Mouse (Mus musculus) right cerebral cortex, postnatal 14 days (tissue): ENCODE data around the gene Unc93b1.

Experiments used
- DNase-seq: peaks from one replicate; pipeline ENCODE4 v3.0.0; 2022

Unc93b1 gene

DNA sequence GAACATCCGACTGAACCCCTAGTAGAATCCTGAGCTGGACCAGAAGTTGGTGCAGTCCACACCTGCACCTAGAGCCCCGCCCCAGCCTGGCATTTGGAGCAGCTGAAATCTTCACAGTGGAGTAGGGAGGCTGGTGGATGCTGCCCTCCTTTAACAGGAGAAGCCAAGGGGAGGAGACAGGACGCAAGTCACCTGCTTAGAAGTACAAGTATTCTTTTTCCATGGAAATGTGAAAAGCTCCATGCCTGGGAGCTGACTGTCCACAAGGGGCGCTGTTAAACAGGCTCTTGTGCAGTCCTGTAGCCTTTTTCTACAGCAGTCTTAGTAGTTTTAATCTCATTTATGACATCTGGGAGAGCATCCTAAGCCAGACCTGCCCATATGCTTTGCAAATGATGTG, 53.8 kb downstream of the Unc93b1 start:
- DNase-seq = no peak

DNA sequence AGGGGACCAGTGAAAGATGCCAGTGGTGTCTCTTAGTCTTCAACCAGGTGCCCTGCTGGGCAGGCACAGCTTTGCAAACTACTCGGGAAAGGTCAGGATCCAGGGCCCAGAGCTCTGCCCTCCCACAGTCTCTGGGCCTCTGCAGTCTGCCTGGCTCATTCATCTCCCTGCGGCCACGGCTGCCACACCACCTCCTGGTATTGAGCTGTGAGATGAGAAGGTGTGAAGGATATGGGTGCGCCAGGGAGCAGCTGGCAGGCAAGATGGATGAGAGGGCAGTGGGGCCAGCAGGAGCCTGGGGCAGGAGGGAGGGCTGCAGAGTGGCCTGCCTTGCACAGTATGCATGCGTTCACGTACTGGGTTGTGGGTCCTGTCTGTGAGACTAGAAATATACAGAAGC, 55.8 kb downstream of the Unc93b1 start:
- DNase-seq = no peak

DNA sequence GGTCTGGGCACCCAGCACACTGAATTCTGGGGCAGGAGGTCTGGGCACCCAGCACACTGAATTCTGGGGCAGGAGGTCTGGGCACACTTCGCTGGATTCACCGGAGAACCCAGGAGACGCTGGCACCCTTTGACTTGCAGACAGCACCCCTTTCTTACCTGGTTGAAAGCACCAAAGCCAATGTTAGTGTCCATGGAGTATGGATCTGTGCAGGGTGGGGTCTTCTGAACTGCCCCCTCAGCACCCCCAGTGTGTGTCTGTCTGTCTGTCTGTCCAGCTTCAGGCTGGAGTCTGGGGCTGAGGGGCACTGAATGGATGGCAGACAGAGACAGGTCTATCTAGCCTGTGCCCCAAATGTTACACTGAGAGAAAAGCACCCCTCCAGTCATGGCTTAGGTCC, 56.6 kb downstream of the Unc93b1 start:
- DNase-seq = no peak

- DNase-seq = no peak
Measured at GRCm38 (mm10) chr19:3991966-3992365, 57.0 kb downstream of the Unc93b1 start.

DNA sequence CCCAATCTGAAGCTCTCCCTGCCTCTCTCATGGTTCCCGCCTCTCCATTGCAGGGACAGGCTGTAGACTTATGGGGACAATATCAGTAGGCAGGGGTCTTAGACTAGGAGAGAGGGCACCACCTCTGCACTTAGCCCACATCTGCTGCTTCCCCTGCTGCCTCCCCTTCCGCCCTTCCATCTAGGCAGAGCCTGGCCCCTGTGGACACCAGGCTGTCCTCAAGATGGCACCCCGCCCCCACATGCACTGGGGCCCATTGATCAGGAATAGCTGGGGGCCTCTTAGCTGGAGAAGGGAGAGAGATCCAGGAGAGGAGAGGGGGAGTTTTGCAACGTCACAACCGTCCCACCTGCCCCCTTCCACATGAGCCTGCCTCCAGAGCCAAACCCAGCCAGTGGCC, 57.4 kb downstream of the Unc93b1 start, which contains the start of gene Tbx10:
Tbx10 (plus strand) TSS at position 337 of the 400 bp plus-strand sequence.
- no peak for DNase-seq

- DNase-seq = no peak
Measured at GRCm38 (mm10) chr19:3994932-3995331, 59.9 kb downstream of the Unc93b1 start.

DNA sequence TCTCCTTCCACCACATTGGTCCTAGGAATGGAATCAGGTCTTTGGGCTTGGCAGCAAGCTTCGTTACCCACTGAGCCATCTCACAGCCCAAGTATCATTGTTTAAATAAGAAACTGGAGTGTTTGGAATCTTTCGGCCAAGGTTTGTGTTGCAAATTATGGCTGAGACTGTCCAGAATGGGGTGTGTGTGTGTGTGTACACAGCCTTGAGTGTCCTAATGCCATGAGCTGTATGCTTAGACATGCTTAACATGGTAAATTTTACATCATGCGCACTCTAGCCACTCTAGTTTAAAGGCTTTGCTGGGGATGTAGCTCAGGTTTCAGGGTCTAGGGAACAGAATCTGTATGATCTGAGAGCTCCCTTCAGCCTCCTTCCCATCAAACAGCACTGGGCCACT, 60.5 kb downstream of the Unc93b1 start:
- no peak for DNase-seq

DNA sequence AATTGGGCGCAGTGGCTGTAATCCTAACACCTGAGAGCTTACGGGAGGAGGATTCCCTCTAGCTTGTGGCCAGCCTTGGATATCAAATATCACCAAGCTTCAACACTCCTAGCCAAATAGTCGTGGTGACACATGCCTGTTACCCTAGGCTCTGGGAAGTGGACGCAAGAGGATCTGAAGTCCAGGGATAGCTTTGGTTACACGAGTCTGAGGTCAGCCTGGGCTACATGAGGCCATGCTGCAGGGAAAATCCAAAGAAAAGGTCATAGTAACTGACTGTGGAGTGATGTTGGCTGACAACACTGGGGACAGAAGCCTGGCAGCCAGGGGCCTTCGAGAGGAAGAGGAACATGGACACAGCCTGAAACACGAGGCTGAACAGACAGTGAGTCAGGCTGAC, 61.1 kb downstream of the Unc93b1 start:
- no peak for DNase-seq

- DNase-seq = no peak
Measured at GRCm38 (mm10) chr19:3996747-3997146, 61.8 kb downstream of the Unc93b1 start.

DNA sequence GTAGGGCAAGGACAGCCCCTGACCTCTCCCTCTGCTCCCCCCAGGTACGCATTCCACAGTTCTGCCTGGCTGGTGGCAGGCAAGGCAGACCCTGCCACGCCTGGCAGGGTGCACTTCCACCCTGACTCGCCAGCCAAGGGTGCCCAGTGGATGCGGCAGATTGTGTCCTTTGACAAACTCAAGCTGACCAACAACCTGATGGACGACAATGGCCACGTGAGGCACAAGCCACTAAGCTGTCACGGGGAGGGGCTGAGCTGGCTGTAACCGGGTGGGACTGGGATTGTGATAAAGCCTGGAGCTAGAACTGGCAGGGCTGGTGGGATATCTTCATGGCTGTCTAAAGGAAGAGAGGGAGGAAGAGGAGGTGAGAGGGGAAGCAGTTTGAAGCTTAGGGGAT, 62.2 kb downstream of the Unc93b1 start:
- DNase-seq = no peak

- no peak for DNase-seq
Measured at GRCm38 (mm10) chr19:3998335-3998734, 63.3 kb downstream of the Unc93b1 start.
